Mouse (Mus musculus): Measurements from ENCODE around the gene Snx15. TPM values are rescaled to one million over a fixed set of nuclear protein-coding genes. Genes with fewer than 3 reads are reported as not detected.

The Snx15 gene
- 59.0 and 65.6 TPM in 2 replicates for polyA plus RNA-seq (2012; rRNA removed)

DNA sequence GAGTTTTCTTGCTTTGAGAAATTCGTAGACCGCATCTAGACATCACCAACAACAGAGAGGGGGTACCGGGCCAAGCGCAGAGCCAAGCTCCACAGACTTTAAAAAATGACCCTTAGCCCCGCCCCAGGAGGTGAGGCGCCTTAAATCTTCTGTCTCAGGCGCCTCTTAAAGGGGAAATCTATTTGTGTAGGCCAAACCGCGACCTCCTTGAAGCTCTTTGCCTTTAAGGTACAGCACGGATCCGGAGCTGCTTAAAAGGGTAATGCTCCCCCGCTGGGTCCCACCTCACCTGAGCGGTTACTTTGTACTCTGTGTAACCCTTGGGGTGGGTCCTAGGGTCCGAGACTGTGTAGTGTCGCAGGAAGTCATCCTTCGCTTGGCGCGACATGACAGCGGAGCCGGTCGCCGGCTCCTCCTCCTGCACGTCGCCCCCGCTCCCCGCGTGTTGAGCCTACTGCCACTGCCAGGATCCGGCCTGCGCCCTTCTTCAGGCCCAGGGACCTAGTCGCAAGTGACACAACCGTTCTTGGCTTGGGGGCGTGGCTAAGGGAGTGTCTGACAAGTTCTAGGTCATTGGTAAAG lies at the start of gene Snx15:
Gene Snx15, minus strand, starts transcription at position 545 of the 582 bp plus-strand sequence.

DNA sequence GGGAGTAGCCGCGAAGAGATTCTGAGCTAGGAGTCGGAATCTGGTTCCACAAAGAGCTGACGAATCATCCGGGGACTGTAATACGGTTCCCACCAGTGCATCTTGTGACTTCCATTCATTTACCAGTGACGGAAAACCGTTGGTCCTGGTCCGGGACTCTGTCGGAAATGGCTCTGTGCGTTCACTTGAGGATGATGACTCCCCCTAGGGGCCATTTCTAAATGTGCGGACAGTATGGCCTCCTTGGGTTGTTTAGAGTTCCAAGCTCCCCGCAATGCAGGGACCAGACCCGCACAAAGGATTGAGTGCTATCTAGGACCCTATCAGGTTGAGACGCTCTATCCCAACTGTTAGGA lies 13.3 kb upstream of the Snx15 start, which contains the start of gene Arl2:
Gene Arl2, minus strand, starts transcription at position 155 of the 356 bp plus-strand sequence.

DNA sequence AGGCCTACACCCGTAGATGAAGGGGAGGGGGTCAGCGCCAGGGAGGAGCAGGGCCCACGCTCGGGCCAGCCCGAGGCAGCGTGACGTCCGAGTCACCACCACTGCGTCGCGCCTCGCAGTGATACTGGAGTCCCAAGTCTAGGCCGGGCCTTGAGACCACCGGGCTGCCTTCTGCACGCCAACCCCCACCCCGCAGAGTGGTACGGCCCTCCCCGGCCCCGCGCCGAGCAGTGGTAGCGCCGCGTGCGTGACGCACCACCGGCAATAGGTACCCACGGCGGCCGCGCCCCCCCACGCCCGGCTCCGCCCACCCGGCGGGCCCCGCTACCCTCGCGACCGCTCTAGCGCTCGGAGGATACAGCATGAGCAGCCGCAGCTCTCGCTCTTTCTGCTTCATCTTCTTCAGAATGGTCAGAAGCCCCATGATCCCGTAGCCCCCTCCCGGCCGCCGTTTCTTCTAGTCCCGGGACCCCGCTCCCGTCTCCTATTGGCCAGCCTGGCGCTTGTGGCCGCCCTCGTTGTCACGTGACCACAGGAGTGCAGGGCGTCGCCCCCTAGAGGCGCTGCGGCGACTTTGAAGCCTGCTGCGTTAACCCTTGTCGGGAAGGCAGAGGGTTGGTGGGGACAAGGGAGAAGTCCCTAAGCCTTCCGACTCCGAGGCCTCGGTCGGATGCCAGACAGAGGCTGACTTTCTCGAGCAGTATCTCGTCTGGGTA lies 12.7 kb upstream of the Snx15 start, which contains the start of gene Batf2:
Gene Batf2, plus strand, starts transcription at position 306 of the 716 bp plus-strand sequence.

DNA sequence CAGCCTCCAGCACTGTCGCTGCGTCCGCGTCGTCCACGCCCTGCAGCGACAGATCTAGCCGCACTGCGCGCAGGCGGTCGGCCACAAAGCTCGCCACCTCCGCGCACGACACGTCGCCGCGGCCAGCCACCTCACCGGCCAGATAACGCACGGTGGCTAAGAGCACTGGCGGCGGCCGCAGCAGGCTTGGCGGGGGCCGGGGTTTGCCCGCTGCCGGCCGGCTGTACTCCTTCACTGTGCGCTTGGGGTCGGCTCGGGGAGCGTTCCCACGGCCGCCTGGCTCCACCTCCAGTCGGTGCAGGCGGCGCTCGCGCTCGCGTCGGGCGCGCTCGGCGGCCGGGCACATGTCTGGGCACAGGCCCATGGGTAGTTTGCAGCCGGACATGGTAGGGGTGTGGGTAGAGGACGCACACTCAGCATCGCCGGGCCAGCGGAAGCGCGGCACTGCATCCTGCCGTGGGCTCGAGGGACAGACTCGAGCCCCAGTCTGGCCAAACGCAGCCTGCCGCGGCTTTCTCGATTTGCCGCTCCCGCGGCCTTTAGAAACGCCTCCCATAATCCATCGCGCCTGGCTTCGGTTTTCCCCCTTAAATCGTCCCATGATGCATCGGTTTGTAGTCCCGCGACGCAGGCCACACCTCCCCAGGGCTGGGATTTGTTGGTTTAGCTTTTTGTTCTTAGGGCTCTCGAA lies 10.0 kb downstream of the Snx15 start, which contains the start of gene Sac3d1:
Gene Sac3d1, minus strand, starts transcription at position 665 of the 691 bp plus-strand sequence.

DNA sequence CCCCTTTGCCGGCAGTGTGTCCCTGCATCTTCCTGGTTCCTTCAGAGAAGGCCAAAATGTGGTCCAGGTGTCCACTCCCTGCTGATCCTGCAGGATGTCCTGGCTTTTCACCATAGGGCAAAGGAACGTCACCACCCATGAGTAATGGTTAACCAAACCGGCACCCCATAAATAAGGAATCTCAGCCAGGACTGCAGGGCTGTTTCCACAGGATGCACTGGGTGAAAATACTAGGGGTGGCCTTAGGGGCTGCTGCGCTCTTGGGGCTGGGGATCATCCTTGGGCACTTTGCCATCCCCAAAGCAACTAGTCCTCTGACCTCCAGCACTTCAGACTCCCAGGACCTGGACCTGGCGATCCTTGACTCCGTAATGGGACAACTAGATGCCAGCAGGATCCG lies 22.5 kb downstream of the Snx15 start, which contains the start of gene Naaladl1:
Gene Naaladl1, plus strand, starts transcription at position 197 of the 400 bp plus-strand sequence.

DNA sequence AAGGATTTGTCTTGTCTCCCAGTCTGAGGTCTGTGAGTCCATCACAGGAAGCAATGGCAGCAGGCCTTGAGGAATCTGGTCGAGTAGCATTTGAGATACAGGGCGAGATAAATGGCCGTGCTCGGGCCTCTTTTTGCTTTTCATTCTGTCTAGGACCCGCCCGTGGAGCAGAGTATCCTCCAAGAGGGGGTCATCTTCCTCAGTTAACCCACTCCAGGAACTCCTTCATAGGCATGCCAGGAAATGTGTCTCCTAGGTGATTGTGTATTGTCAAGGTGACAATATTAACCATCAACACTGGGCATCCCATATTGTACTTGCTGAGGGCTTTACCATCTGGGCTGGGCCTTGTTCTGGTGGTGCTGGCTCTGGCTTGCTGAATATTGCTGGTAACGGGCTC lies 34.0 kb downstream of the Snx15 start, which contains the start of gene AC131692.1:
Gene AC131692.1, plus strand, starts transcription at position 301 of the 400 bp plus-strand sequence.

DNA sequence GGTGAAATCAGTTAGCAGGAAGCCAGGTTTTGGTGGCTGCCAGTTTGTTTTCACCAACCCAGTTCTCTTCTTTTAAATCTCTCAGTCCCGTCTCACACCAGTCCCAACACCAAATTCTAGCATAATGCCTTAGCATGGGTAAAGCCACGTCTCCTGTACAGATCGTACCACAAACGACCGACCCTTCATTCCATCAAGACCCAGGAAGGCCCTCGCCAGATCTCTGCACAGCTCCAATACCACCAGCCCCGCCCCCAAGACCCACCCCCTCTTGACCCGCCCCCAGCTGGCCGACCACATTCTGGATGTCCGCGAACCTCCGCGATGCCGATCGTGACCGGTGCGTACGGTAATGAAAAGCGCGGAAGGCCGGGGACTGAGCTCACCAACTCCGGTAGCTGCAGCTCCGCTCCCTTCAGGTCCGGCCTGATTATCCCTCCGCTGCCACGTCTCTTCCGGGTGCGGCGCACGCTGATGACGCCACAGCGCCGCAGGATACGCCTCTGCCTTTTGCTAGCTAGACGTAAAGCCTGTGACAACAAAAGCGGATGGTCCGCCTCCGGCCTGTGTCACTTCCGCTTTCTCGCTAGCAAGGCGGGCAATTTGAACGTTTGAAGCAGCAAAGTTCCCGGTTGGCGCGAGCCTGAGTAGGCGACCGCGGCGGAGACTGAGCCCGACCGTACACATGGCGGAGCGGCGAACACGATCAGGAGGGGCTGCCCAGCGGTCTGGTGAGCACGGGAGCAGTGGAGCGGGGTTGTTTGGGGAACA lies 43.4 kb downstream of the Snx15 start, which contains the start of the genes Zfpl1 and Cdca5:
Gene Zfpl1, minus strand, starts transcription at position 479 of the 771 bp plus-strand sequence.
Gene Cdca5, plus strand, starts transcription at position 506 of the 771 bp plus-strand sequence.

DNA sequence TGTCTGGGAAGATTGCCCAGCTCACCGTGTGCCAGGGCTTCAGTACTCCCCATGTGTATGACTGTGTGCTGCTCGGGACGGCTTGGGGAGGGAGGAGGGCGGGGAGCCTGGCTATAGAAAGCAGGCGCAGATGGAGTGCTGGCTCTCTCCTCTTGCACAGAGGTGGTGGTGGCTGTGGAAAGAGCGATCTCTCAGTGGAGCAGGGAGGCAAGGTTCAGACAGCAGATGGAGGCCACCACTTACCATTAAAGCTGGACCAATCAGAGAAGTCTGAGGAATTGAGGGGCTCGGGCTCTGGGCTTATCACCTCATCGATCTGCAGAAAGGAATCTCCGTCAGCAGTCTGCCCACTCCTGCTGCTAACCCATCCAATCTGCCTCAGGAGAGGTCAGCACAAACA lies 45.9 kb downstream of the Snx15 start, which contains the start of gene Gm28374:
Gene Gm28374, minus strand, starts transcription at position 101 of the 400 bp plus-strand sequence.

DNA sequence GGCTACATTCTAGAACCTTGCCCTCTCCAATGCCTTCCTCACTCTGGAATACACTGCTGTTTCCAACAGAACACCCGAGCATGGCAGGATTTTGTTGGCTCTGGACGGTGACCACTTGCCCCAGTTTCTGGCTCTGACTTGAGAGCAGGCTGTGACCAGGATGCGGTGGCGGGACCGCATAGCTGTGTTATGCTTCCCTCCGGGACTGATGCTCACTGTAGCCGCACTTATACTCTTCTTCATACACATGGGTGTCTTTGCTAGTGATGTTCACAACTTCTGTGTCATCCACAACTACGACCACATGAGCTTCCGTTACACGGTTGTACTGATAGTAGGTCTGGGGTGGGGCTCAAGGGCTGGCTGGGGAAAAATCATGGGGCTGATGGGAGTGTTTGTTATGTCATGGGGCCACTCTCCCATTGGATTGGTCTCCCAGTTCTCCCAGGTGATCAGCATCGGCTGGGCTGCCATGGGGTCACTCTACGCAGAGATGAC lies 48.1 kb downstream of the Snx15 start, which contains the start of gene Tmem262:
Gene Tmem262, plus strand, starts transcription at position 51 of the 498 bp plus-strand sequence.

DNA sequence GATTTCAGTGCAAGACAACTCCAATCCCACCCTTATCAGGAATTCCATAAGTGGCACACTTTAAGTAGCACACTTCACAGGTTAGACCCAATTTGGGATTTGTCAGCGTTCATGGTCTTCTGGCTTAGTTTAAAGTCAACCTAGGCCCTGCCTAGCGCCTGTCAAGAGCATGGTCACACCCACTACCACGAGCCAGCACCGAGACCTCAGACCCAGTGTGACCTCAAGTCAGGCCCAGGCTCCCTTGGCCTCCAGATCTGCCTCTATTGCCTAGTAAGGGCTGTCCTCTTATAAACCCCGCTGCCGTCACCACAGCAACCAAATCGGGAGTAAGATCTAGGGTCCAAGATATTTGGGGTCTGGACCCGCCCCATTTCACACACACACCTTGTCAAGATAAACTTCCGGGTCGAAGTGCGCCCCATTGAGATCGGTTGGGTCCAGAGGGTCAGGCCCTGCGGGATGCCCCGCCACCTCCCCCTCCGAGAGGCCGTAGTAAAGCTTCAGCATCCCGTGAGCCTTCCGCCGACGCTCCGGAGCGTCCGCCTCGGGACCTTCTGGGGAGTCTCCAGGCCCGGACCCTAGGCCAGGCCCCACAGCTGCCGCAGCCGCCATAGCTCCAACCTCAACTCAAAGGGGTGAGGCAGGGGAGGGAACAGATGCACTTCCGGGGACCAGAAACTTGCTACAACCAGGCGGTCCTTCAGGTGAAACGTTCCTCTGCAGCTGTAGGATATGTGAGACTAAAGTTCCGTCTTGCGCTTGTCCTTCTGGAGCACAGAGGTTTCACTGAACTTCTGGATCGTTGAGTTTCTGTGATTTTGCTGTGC lies 51.3 kb downstream of the Snx15 start, which contains the start of gene Vps51:
Gene Vps51, minus strand, starts transcription at position 668 of the 830 bp plus-strand sequence.

Other genes with a start within 250 kb of the Snx15 start
- gene Tigd3, start 234.2 kb downstream of the Snx15 start, polyA plus RNA-seq (2012; rRNA removed): 0.57 and 0.62 TPM in 2 replicates
- gene Dpf2, start 215.3 kb downstream of the Snx15 start, polyA plus RNA-seq (2012; rRNA removed): 53.4 and 61.3 TPM in 2 replicates
- 7.0 and 7.3 TPM in 2 replicates for gene Cdc42ep2, start 203.5 kb downstream of the Snx15 start, polyA plus RNA-seq (2012; rRNA removed)
- 22.8 and 27.7 TPM in 2 replicates for gene Pola2, start 164.1 kb downstream of the Snx15 start, polyA plus RNA-seq (2012; rRNA removed)
- 0.06 TPM in 1 of 2 replicates, not detected in the other for gene Slc22a20, start 142.2 kb downstream of the Snx15 start, polyA plus RNA-seq (2012; rRNA removed)
- gene Capn1, start 112.4 kb downstream of the Snx15 start, polyA plus RNA-seq (2012; rRNA removed): 69.9 and 86.7 TPM in 2 replicates
- gene Syvn1, start 81.7 kb downstream of the Snx15 start, polyA plus RNA-seq (2012; rRNA removed): 56.5 and 68.0 TPM in 2 replicates
- 11.1 and 13.7 TPM in 2 replicates for gene Mrpl49, start 70.5 kb downstream of the Snx15 start, polyA plus RNA-seq (2012; rRNA removed)
- gene Fau, start 70.5 kb downstream of the Snx15 start, polyA plus RNA-seq (2012; rRNA removed): 2,245 and 2,287 TPM in 2 replicates
- gene Znhit2, start 67.1 kb downstream of the Snx15 start, polyA plus RNA-seq (2012; rRNA removed): 81.0 and 86.7 TPM in 2 replicates
- gene Tm7sf2, start 59.9 kb downstream of the Snx15 start, polyA plus RNA-seq (2012; rRNA removed): 68.6 and 88.1 TPM in 2 replicates
- 86.3 and 87.2 TPM in 2 replicates for gene Vps51, start 51.1 kb downstream of the Snx15 start, polyA plus RNA-seq (2012; rRNA removed)
- gene Tmem262, start 48.3 kb downstream of the Snx15 start, polyA plus RNA-seq (2012; rRNA removed): 1.3 TPM in 1 of 2 replicates, not detected in the other
- 0.34 and 0.72 TPM in 2 replicates for gene Gm28374, start 46.0 kb downstream of the Snx15 start, polyA plus RNA-seq (2012; rRNA removed)
- gene Zfpl1, start 43.3 kb downstream of the Snx15 start, polyA plus RNA-seq (2012; rRNA removed): 96.4 and 116 TPM in 2 replicates
- 3.2 and 4.1 TPM in 2 replicates for gene Cdca5, start 43.3 kb downstream of the Snx15 start, polyA plus RNA-seq (2012; rRNA removed)
- not detected in 2 replicates for gene AC131692.1, start 33.9 kb downstream of the Snx15 start, polyA plus RNA-seq (2012; rRNA removed)
- gene Naaladl1, start 22.5 kb downstream of the Snx15 start, polyA plus RNA-seq (2012; rRNA removed): 17.8 and 47.8 TPM in 2 replicates
- gene Sac3d1, start 9.7 kb downstream of the Snx15 start, polyA plus RNA-seq (2012; rRNA removed): 60.1 and 60.7 TPM in 2 replicates
- 60.8 and 73.8 TPM in 2 replicates for gene Batf2, start 12.7 kb upstream of the Snx15 start, polyA plus RNA-seq (2012; rRNA removed)
- 95.4 and 114 TPM in 2 replicates for gene Arl2, start 13.2 kb upstream of the Snx15 start, polyA plus RNA-seq (2012; rRNA removed)
- 0.12 and 0.91 TPM in 2 replicates for gene Majin, start 56.1 kb upstream of the Snx15 start, polyA plus RNA-seq (2012; rRNA removed)
- 0.45 and 0.97 TPM in 2 replicates for gene Gpha2, start 98.1 kb upstream of the Snx15 start, polyA plus RNA-seq (2012; rRNA removed)
- 84.5 and 109 TPM in 2 replicates for gene Ppp2r5b, start 107.6 kb upstream of the Snx15 start, polyA plus RNA-seq (2012; rRNA removed)
- 61.7 and 63.2 TPM in 2 replicates for gene Atg2a, start 113.4 kb upstream of the Snx15 start, polyA plus RNA-seq (2012; rRNA removed)
- 286 and 304 TPM in 2 replicates for gene Ehd1, start 148.4 kb upstream of the Snx15 start, polyA plus RNA-seq (2012; rRNA removed)
- gene Cdc42bpg, start 178.2 kb upstream of the Snx15 start, polyA plus RNA-seq (2012; rRNA removed): 69.5 and 74.2 TPM in 2 replicates
- 50.2 and 51.0 TPM in 2 replicates for gene Men1, start 206.7 kb upstream of the Snx15 start, polyA plus RNA-seq (2012; rRNA removed)
- gene Map4k2, start 212.8 kb upstream of the Snx15 start, polyA plus RNA-seq (2012; rRNA removed): 95.7 and 106 TPM in 2 replicates
- 147 and 199 TPM in 2 replicates for gene Sf1, start 235.4 kb upstream of the Snx15 start, polyA plus RNA-seq (2012; rRNA removed)